Mouse (Mus musculus) heart, adult 8-10 months (tissue): Measurements from ENCODE around the gene Ryr1. TPM values are rescaled to one million over a fixed set of nuclear protein-coding genes. Genes with fewer than 3 reads are reported as not detected.
A peak's percentile ranks its signal among the peaks of the same experiment; 100 is the strongest.
"Not testable (repeated sequence)": the region's sequence is repeated elsewhere in the genome, so short reads cannot be mapped to it uniquely, and the experiment has no call there.

Experiments used
- DNase-seq: peaks from one replicate; pipeline ENCODE4 v3.0.0; 2022; ENCODE audit warnings: low spot score
- total RNA-seq, 4 experiments: library from RNA; stranded (reverse); gene quantifications; 2 replicates each; pipeline ENCODE4 v1.2.4; 2022

The Ryr1 gene
- total RNA-seq, 4 experiments from 2014 or later, result 0.79 to 1.5 (median 0.92) TPM

- no peak for DNase-seq
Measured at GRCm38 (mm10) chr7:28991616-28992015, 133.4 kb downstream of the Ryr1 start.

GRCm38 (mm10) chr7:28990766-28991273 is 134.2 kb downstream of the Ryr1 start:
- DNase-seq, result no peak

GRCm38 (mm10) chr7:28985207-28985606 is 139.8 kb downstream of the Ryr1 start:
- no peak for DNase-seq

- DNase-seq, result no peak
Measured at GRCm38 (mm10) chr7:28984452-28984851, 140.5 kb downstream of the Ryr1 start.

GRCm38 (mm10) chr7:28983849-28984248 is 141.1 kb downstream of the Ryr1 start:
- no peak for DNase-seq

- DNase-seq, result no peak
Measured at GRCm38 (mm10) chr7:28983141-28983564, 141.8 kb downstream of the Ryr1 start.

- DNase-seq, result no peak
Measured at GRCm38 (mm10) chr7:28982274-28983013, 142.5 kb downstream of the Ryr1 start.

GRCm38 (mm10) chr7:28981651-28982273 is 143.2 kb downstream of the Ryr1 start, which contains the start of the genes Eif3k and Map4k1:
TSS of gene Eif3k (minus strand) at chr7:28981864.
TSS of gene Map4k1 (plus strand) at chr7:28982050.
- DNase-seq, result peak; percentile 98

GRCm38 (mm10) chr7:28977556-28977955 is 147.4 kb downstream of the Ryr1 start:
- DNase-seq, result no peak

GRCm38 (mm10) chr7:28973025-28973424 is 152.0 kb downstream of the Ryr1 start:
- no peak for DNase-seq

- no peak for DNase-seq
Measured at GRCm38 (mm10) chr7:28972542-28972985, 152.4 kb downstream of the Ryr1 start.

- DNase-seq, result no peak
Measured at GRCm38 (mm10) chr7:28971770-28972269, 153.2 kb downstream of the Ryr1 start.

- no peak for DNase-seq
Measured at GRCm38 (mm10) chr7:28971029-28971428, 153.9 kb downstream of the Ryr1 start.

- no peak for DNase-seq
Measured at GRCm38 (mm10) chr7:28969672-28970394, 155.1 kb downstream of the Ryr1 start.

GRCm38 (mm10) chr7:28969271-28969670 is 155.7 kb downstream of the Ryr1 start:
- no peak for DNase-seq

- DNase-seq, result not testable (repeated sequence)
Measured at GRCm38 (mm10) chr7:28968120-28968519, 156.9 kb downstream of the Ryr1 start.

- DNase-seq, result no peak
Measured at GRCm38 (mm10) chr7:28966751-28967505, 158.1 kb downstream of the Ryr1 start.

GRCm38 (mm10) chr7:28966181-28966580 is 158.8 kb downstream of the Ryr1 start:
- DNase-seq, result no peak

- no peak for DNase-seq
Measured at GRCm38 (mm10) chr7:28965346-28965840, 159.6 kb downstream of the Ryr1 start.

- no peak for DNase-seq
Measured at GRCm38 (mm10) chr7:28963399-28963923, 161.5 kb downstream of the Ryr1 start.
